Comparison of ENCODE assay signal across 14 mouse cellular contexts in the genomic region with DNA sequence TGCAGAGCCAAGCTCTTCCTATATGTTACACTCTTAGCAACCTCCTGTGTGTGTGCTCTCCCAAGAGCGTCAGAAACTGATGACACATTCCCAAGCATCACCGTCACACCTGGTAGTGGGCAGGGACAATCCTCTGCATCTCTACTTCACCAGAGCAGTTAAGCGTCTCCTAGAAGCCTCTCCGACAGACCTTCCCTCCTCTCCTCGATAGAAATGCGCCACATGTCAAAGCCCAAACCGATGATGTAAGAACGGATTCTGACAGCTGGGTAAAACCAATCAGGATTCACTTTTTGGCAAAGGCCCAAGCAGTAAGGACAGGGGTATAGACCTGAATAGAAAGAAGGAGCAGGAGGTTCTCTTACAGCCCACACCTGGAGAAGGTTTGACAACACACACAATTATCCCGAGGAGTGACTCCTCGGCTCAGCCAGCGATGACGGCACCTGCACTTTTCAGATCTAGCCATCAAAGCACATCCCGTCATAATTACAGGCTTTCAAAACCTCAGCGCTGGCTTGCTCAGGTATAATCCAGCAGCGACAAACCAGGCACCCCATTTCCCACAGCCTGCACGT. TPM values are rescaled to one million over a fixed set of nuclear protein-coding genes. Genes with fewer than 3 reads are reported as not detected.
A peak's percentile ranks its signal among the peaks of the same experiment; 100 is the strongest.
DNase-seq lines count a peak whose midpoint lies in the region; ATAC-seq and TF ChIP-seq lines count a peak whose summit lies in the region.
"Had no signal": no experiment of that assay in that cellular context is flagged by ENCODE, and none has a peak within 500 bp of the region (broad histone marks: within the 10 kb centered on the region; RNA-seq: fewer than 3 reads in every experiment).

No protein-coding gene starts in this region.

- DNase-seq in forebrain, embryonic 10.5 days (ENCODE audit: extremely low spot score, low spot score): no peak
- peak; percentile 71 for DNase-seq in midbrain, embryonic 14.5 days
- DNase-seq in midbrain, embryonic 10.5 days (ENCODE audit: low spot score): no peak
- DNase-seq in forebrain, postnatal 0 days: peak; percentile 65
- DNase-seq in midbrain, postnatal 0 days (ENCODE audit: low spot score): no peak
- no peak for DNase-seq in gastrocnemius, postnatal 36 days
- DNase-seq in frontal cortex, postnatal 10 days (ENCODE audit: low spot score in 2 of 2): no peak
- DNase-seq: cerebellum, postnatal 14 days; gastrocnemius, postnatal 14 days; lung, embryonic 14.5 days had no signal

- H3K27ac ChIP-seq in forebrain, embryonic 13.5 days: peak overlapping the region; percentile 12; the same call in 1 of the 2 replicates
- H3K27ac ChIP-seq in forebrain, embryonic 10.5 days: no peak overlapping the region
- peak overlapping the region; percentile 74 for H3K27ac ChIP-seq in midbrain, embryonic 14.5 days (replicated peaks; ENCODE audit: low read depth, low read length)
- no peak overlapping the region for H3K27ac ChIP-seq in midbrain, embryonic 10.5 days (replicated peaks)
- H3K27ac ChIP-seq in forebrain, postnatal 0 days (ENCODE audit: low read depth, low read length): peak overlapping the region; percentile 62
- peak overlapping the region; percentile 40; the same call in 1 of the 2 replicates for H3K27ac ChIP-seq in midbrain, postnatal 0 days (ENCODE audit: low read depth, low read length)

- H3K4me3 ChIP-seq in forebrain, embryonic 13.5 days: no peak overlapping the region
- no peak overlapping the region for H3K4me3 ChIP-seq in forebrain, embryonic 10.5 days
- H3K4me3 ChIP-seq in midbrain, embryonic 14.5 days (replicated peaks; ENCODE audit: low read depth, low read length): no peak overlapping the region
- H3K4me3 ChIP-seq in midbrain, embryonic 10.5 days: no peak overlapping the region
- no peak overlapping the region for H3K4me3 ChIP-seq in forebrain, postnatal 0 days (ENCODE audit: low read depth, low read length)
- H3K4me3 ChIP-seq in midbrain, postnatal 0 days (ENCODE audit: low read depth, low read length): no peak overlapping the region
- H3K4me3 ChIP-seq: heart, embryonic 12.5 days had no signal

- H3K4me1 ChIP-seq in forebrain, embryonic 13.5 days: peaks cover 22% of the 10 kb centered on the region
- H3K4me1 ChIP-seq in forebrain, embryonic 10.5 days: peaks cover 19% of the 10 kb centered on the region
- peaks cover 14% of the 10 kb centered on the region; the same call in 1 of the 2 replicates for H3K4me1 ChIP-seq in midbrain, embryonic 14.5 days (ENCODE audit: control insufficient read depth, insufficient read depth, low read length)
- peaks cover 15% of the 10 kb centered on the region for H3K4me1 ChIP-seq in midbrain, embryonic 10.5 days
- H3K4me1 ChIP-seq in forebrain, postnatal 0 days (ENCODE audit: insufficient read depth): peaks cover 10% of the 10 kb centered on the region; the same call in 1 of the 2 replicates
- peaks cover 13% of the 10 kb centered on the region; the same call in 1 of the 2 replicates for H3K4me1 ChIP-seq in midbrain, postnatal 0 days (ENCODE audit: insufficient read depth, low read length)

- no peak for TF ChIP-seq CTCF in forebrain, postnatal 0 days (IDR thresholded peaks at IDR 0.05; ENCODE audit: low read depth)
- no peak for TF ChIP-seq CTCF in midbrain, postnatal 0 days (IDR thresholded peaks at IDR 0.05)

- intact Hi-C loops in gastrocnemius, postnatal 36 days (cut with DNase I): no loop called here

- peak overlapping the region; percentile 24; the same call in 1 of the 2 replicates for H3K4me2 ChIP-seq in forebrain, embryonic 13.5 days
- H3K4me2 ChIP-seq in midbrain, embryonic 14.5 days (ENCODE audit: low read length): 0 out of 2 replicates have a peak overlapping the region, but pooled peaks have one; percentile 4
- H3K4me2 ChIP-seq in forebrain, postnatal 0 days (ENCODE audit: low read depth): peak overlapping the region; percentile 33
- peak overlapping the region; percentile 23 for H3K4me2 ChIP-seq in midbrain, postnatal 0 days (ENCODE audit: low read depth, low read length, poor library complexity, severe bottlenecking)
- H3K4me2 ChIP-seq: heart, embryonic 12.5 days; liver, embryonic 11.5 days; lung, embryonic 14.5 days had no signal

- no peak overlapping the region for H3K9ac ChIP-seq in forebrain, embryonic 13.5 days
- H3K9ac ChIP-seq in midbrain, embryonic 14.5 days (replicated peaks; ENCODE audit: low read length): no peak overlapping the region
- H3K9ac ChIP-seq in forebrain, postnatal 0 days: no peak overlapping the region
- H3K9ac ChIP-seq in midbrain, postnatal 0 days (replicated peaks; ENCODE audit: low read length, poor library complexity, severe bottlenecking): 0 out of 2 replicates have a peak overlapping the region, but pooled peaks have one; percentile 2
- H3K9ac ChIP-seq: heart, embryonic 12.5 days; lung, embryonic 14.5 days had no signal

- peak; percentile 76 for ATAC-seq in forebrain, embryonic 13.5 days
- ATAC-seq in midbrain, embryonic 14.5 days (ENCODE audit: low FRiP score, low TSS enrichment): peak; percentile 63; the same call in 1 of the 2 replicates
- ATAC-seq in forebrain, postnatal 0 days: peak; percentile 94
- ATAC-seq in midbrain, postnatal 0 days (ENCODE audit: low FRiP score): peak; percentile 68
- ATAC-seq: activated CD4-positive, CD25-positive, alpha-beta regulatory T cell, adult 4 months had no signal

- WGBS in forebrain, embryonic 13.5 days: 70% methylated on average over 16 of the region's 16 CpGs
- 86% methylated on average over 16 of the region's 16 CpGs for WGBS in forebrain, embryonic 10.5 days
- WGBS in midbrain, embryonic 14.5 days: 57% methylated on average over 16 of the region's 16 CpGs
- WGBS in midbrain, embryonic 10.5 days: 88% methylated on average over 16 of the region's 16 CpGs
- 45% methylated on average over 16 of the region's 16 CpGs for WGBS in forebrain, postnatal 0 days
- 46% methylated on average over 16 of the region's 16 CpGs for WGBS in midbrain, postnatal 0 days

- no peaks in the 10 kb centered on the region for H3K9me3 ChIP-seq in forebrain, embryonic 13.5 days (replicated peaks)
- H3K9me3 ChIP-seq in forebrain, embryonic 10.5 days: no peaks in the 10 kb centered on the region
- H3K9me3 ChIP-seq in midbrain, embryonic 14.5 days (ENCODE audit: control insufficient read depth, low read length): no peaks in the 10 kb centered on the region
- H3K9me3 ChIP-seq in midbrain, embryonic 10.5 days (replicated peaks): 0 out of 2 replicates have a peak, but pooled peaks cover under 1% of the 10 kb centered on the region
- H3K9me3 ChIP-seq in forebrain, postnatal 0 days (ENCODE audit: low read length): no peaks in the 10 kb centered on the region
- H3K9me3 ChIP-seq in midbrain, postnatal 0 days (ENCODE audit: low read length): no peaks in the 10 kb centered on the region

- no peaks in the 10 kb centered on the region for H3K36me3 ChIP-seq in forebrain, embryonic 13.5 days (ENCODE audit: poor library complexity, severe bottlenecking)
- H3K36me3 ChIP-seq in forebrain, embryonic 10.5 days (replicated peaks): no peaks in the 10 kb centered on the region
- no peaks in the 10 kb centered on the region for H3K36me3 ChIP-seq in midbrain, embryonic 14.5 days (ENCODE audit: control insufficient read depth, insufficient read depth, low read length)
- peaks cover 6% of the 10 kb centered on the region for H3K36me3 ChIP-seq in midbrain, embryonic 10.5 days
- H3K36me3 ChIP-seq in forebrain, postnatal 0 days (ENCODE audit: insufficient read depth): no peaks in the 10 kb centered on the region
- no peaks in the 10 kb centered on the region for H3K36me3 ChIP-seq in midbrain, postnatal 0 days (ENCODE audit: insufficient read depth, low read length)
- H3K36me3 ChIP-seq: heart, embryonic 12.5 days had no signal

- no peaks in the 10 kb centered on the region for H3K27me3 ChIP-seq in forebrain, embryonic 13.5 days
- H3K27me3 ChIP-seq in forebrain, embryonic 10.5 days (ENCODE audit: poor library complexity, severe bottlenecking): no peaks in the 10 kb centered on the region
- H3K27me3 ChIP-seq in midbrain, embryonic 14.5 days (ENCODE audit: control insufficient read depth, insufficient read depth, low read length): no peaks in the 10 kb centered on the region
- no peaks in the 10 kb centered on the region for H3K27me3 ChIP-seq in midbrain, embryonic 10.5 days (ENCODE audit: low read depth, poor library complexity, severe bottlenecking)
- no peaks in the 10 kb centered on the region for H3K27me3 ChIP-seq in forebrain, postnatal 0 days (ENCODE audit: insufficient read depth, low read length)
- no peaks in the 10 kb centered on the region for H3K27me3 ChIP-seq in midbrain, postnatal 0 days (ENCODE audit: insufficient read depth, low read length)
- H3K27me3 ChIP-seq: heart, embryonic 12.5 days had no signal

RNA-seq across cellular contexts. Expression of a gene that starts 26.9 kb away (rescaled TPM):
- polyA plus RNA-seq in forebrain, embryonic 13.5 days (2015; fragmentation: Nextera tagmentation; extraction: Ambion mirVana): 47.2 and 49.2 TPM in 2 replicates
- 21.5 and 23.8 TPM in 2 replicates for polyA plus RNA-seq in forebrain, embryonic 10.5 days (2016; fragmentation: Nextera tagmentation; extraction: Ambion mirVana)
- polyA plus RNA-seq in midbrain, embryonic 14.5 days (2014; fragmentation: Nextera tagmentation; extraction: Ambion mirVana): 52.7 and 66.1 TPM in 2 replicates
- polyA plus RNA-seq in midbrain, embryonic 10.5 days (2016; fragmentation: Nextera tagmentation; extraction: Ambion mirVana): 49.1 and 56.6 TPM in 2 replicates
- 25.2 and 35.1 TPM in 2 replicates for total RNA-seq in forebrain, postnatal 0 days (2014; rRNA removed)
- 14.9 and 22.6 TPM in 2 replicates for polyA plus RNA-seq in forebrain, postnatal 0 days (2015; fragmentation: Nextera tagmentation; extraction: Ambion mirVana)
- total RNA-seq in midbrain, postnatal 0 days (2014; rRNA removed): 27.0 and 42.3 TPM in 2 replicates
- polyA plus RNA-seq in midbrain, postnatal 0 days (2015; fragmentation: Nextera tagmentation; extraction: Ambion mirVana): 23.5 and 24.6 TPM in 2 replicates
- 1 to 10 TPM; 1.2 to 1.6 TPM for total RNA-seq in gastrocnemius, postnatal 36 days (2021)

Comparison
In these comparisons a context has a peak if more than half of its experiments do, and no peak if none do; other contexts are left out.
1. H3K27ac ChIP-seq: peak in forebrain, embryonic 13.5 days (single experiment), midbrain, embryonic 14.5 days (single experiment), forebrain, postnatal 0 days (single experiment) and midbrain, postnatal 0 days (single experiment); none in forebrain, embryonic 10.5 days (single experiment) and midbrain, embryonic 10.5 days (single experiment).
2. DNase-seq: peak in midbrain, embryonic 14.5 days (single experiment) and forebrain, postnatal 0 days (single experiment); none in forebrain, embryonic 10.5 days (single experiment), midbrain, embryonic 10.5 days (single experiment), midbrain, postnatal 0 days (single experiment), gastrocnemius, postnatal 36 days (0 of 2) and frontal cortex, postnatal 10 days (0 of 2).
3. Peak in every context shown above with its lines, with median percentiles within 50 percentile points of each other: ATAC-seq and H3K4me2 ChIP-seq.